Mouse (Mus musculus) MEL (cell line): Measurements from ENCODE around the gene Fam171a2.

ENCODE experiments used
- GATA1 ChIP-seq: IDR thresholded peaks from 2 replicates; pipeline ENCODE4 v1.6.1; 2011; ENCODE audit warnings: low read depth, low read length, improper control_type of control experiment
- POLR2A ChIP-seq, 2 experiments: IDR thresholded peaks; 2 replicates each; pipeline ENCODE4 v1.6.1; 2011 to 2012; ENCODE audit warnings: low read length in 2 of 2, mild to moderate bottlenecking in 2 of 2, control low read depth in 1 of 2, improper control_type of control experiment in 1 of 2, low read depth in 1 of 2, moderate library complexity in 1 of 2; ENCODE audit not compliant: control insufficient read depth in 1 of 2, insufficient read depth in 1 of 2, poor library complexity in 1 of 2
- POLR2AphosphoS2 ChIP-seq: IDR thresholded peaks from 2 replicates; pipeline ENCODE4 v1.6.1; 2011; ENCODE audit warnings: low read length, improper control_type of control experiment
- TAL1 ChIP-seq: IDR thresholded peaks from 2 replicates; pipeline ENCODE4 v1.6.1; 2012; ENCODE audit warnings: mild to moderate bottlenecking, inconsistent platforms, low read length, moderate library complexity, mixed read lengths
- TCF12 ChIP-seq: IDR thresholded peaks from 2 replicates; pipeline ENCODE4 v1.6.1; 2014; ENCODE audit warnings: low read depth, mild to moderate bottlenecking, inconsistent platforms, low read length, improper control_type of control experiment, moderate library complexity
- UBTF ChIP-seq: IDR thresholded peaks from 2 replicates; pipeline ENCODE4 v1.6.1; 2012; ENCODE audit warnings: low read depth, mild to moderate bottlenecking, inconsistent platforms, low read length, improper control_type of control experiment, moderate library complexity, borderline replicate concordance; ENCODE audit not compliant: insufficient read depth

GRCm38 (mm10) chr11:102496732-102497131 lies 49.2 kb upstream of the Fam171a2 start:
- TF ChIP-seq TCF12 (no peak), POLR2A (IDR thresholded peaks at IDR 0.05; ENCODE audit: control insufficient read depth in 1 of 2, insufficient read depth in 1 of 2, low read depth in 1 of 2, low read length in 2 of 2, poor library complexity in 1 of 2) (no peak), POLR2AphosphoS2 (no peak), GATA1 (no peak), TAL1 (no peak), UBTF (no peak)
